Mouse (Mus musculus) left cerebral cortex, adult 8-10 months (tissue): ENCODE data around the gene Tbc1d8. TPM values are rescaled to one million over a fixed set of nuclear protein-coding genes. Genes with fewer than 3 reads are reported as not detected.

Experiments
- DNase-seq, 2 experiments: peaks; one replicate each; pipeline ENCODE4 v3.0.0; 2022; ENCODE audit warnings: low spot score in 2 of 2
- total RNA-seq, 4 experiments: library from RNA; stranded (reverse); gene quantifications; 2 replicates each; pipeline ENCODE4 v1.2.4; 2022

The Tbc1d8 gene
- total RNA-seq: 10 to 100 TPM; 28.5 to 32.2 (median 29.6) TPM

GRCm38 (mm10) chr1:39478057-39478895 is at the start of gene Tbc1d8:
Gene Tbc1d8, minus strand, starts transcription at chr1:39478755.
- peak; percentile 65 for DNase-seq

GRCm38 (mm10) chr1:39528319-39528718 is 49.8 kb upstream of the Tbc1d8 start:
- DNase-seq: no peak

DNA sequence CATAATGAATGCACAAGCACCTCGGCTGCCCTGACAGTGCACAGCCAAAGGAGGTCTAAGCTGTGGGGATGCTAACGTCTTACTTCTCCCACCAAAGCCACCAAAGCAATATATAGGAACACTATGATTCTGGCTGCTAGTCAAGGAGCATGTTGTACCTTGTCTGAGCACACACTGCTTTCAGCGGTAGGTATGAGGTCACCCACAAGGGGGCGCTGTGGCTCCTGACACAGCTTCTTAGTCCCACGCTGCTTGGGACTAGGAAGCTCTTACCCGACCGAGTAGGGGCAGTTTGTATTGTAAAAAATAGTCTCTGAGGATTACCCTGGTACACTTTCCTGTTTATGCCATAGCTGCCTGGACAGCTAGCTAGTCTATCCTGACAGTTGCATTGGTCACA is 48.9 kb upstream of the Tbc1d8 start:
- DNase-seq: peak in 1 of 2 experiments; percentile 54

DNA sequence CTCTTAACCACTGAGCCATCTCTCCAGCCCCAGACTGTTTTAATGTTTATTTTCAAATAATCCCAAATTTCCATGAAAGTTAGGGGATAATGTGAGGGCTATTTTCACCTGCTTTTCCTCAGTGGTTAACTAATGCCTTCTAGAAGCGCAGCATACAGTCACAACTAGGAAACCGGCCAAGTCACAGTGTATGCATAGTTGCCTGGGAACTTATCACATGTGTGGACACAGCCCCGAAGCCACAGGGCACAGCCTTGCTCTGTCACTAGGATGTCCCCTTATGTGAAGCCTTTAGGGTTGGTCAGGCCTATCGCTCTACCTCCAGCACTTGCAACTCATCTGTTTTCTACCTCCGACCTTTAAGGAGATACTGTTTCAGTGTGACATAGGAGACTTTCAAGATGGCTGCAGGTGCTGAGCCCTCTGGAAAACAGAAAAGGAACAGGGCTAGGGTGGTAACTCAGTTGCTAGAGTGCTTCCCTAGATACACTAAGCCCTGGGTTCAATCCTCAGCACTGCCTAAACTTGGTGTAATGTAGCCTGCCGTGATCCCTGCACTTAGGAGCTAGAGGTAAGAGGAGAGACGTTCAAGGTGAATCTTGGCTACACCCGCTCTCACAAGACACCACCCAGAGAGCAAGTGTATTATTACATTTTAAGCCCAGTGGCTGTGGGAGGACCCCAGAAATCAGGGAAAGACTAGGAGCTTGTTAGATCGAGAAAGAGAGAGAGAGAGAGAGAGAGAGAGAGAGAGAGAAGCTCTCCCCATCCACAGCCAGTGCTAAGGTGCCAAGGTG is 48.0 kb upstream of the Tbc1d8 start:
- no peak for DNase-seq

- no peak for DNase-seq
Measured at GRCm38 (mm10) chr1:39525763-39526162, 47.2 kb upstream of the Tbc1d8 start.

GRCm38 (mm10) chr1:39522519-39522918 is 44.0 kb upstream of the Tbc1d8 start:
- no peak for DNase-seq

DNA sequence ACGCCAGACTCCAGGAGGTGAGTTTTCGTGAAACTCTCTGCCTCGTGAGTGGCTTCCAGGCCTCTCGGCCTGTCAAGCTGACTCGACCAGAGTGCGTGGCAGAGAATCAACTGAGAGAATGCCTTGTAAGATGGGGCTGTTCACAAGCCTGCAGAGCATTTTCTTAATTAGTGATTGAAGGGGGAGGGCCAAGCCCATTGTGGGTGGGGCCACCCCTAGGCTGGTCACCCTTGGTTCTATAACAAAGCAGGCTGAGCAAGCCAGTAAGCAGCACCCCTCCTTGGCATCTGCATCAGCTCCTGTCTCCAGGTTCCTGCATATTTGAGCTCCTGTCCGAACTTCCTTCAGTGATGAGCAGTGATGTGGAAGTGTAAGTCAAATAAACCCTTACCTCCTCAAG is 42.8 kb upstream of the Tbc1d8 start:
- no peak for DNase-seq

- DNase-seq: no peak
Measured at GRCm38 (mm10) chr1:39515303-39515991, 36.9 kb upstream of the Tbc1d8 start.

DNA sequence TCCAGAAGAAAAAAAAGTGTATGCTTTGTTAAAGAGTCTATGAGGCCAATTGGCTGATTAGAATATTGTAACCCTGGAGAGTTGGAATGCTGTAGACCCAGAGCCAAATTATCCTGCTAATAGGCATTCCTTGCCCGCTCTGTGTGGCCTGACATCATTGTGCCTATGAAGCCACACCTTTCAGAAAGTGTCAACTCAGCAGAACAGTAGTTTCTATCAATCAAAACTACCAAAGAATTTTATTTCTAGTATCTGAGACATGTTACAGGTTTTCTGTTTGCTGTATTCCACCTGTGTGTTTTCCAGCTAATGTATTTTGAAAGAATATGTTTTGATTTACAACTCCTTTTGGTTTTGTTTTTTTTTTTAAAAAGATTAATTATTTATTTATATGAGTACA is 33.6 kb upstream of the Tbc1d8 start:
- no peak for DNase-seq

GRCm38 (mm10) chr1:39511775-39512174 is 33.2 kb upstream of the Tbc1d8 start:
- no peak for DNase-seq

- no peak for DNase-seq
Measured at GRCm38 (mm10) chr1:39505600-39505999, 27.0 kb upstream of the Tbc1d8 start.

- DNase-seq: no peak
Measured at GRCm38 (mm10) chr1:39504261-39504660, 25.7 kb upstream of the Tbc1d8 start.

DNA sequence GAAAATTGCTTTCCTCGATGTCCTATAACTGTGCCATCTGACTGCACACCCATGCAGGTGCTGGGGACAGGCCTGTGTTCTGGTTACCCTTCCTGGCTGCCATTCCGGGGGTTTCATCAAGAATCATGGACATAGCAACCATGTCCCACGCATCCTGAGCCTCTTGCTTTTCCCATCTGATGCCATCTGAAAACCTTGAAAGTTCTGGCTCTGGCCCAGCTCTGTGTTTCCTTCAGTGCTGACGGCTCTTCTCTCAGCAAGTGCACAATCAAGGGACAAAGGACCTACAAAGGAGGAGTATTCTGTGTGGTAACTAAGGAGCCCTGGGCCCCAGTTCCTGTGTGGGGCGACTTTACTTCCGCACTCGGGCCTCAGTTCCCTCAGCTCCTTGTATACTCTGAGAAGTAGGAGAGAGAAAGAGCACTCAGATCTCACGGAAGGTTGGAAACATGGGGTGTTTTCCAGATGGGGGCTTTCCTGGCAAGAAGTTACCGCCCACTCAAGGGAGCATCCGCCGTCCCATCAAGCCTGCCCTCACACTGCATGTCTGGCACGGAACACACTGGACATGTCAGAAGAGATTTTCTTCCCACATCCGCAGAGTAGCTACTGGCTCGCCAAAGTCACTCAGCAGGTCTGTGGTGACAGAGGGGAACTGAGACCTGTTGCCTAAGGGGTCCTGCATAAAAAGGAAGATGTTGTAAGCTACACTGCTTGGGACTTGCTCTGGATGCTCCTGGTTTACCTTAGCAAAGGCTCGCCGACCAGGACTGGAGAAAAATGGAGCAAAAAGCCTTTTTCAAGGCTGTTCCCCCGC is 24.5 kb upstream of the Tbc1d8 start:
- DNase-seq: no peak

GRCm38 (mm10) chr1:39499485-39499941 is 21.0 kb upstream of the Tbc1d8 start:
- DNase-seq: no peak

- no peak for DNase-seq
Measured at GRCm38 (mm10) chr1:39497748-39498147, 19.2 kb upstream of the Tbc1d8 start.

DNA sequence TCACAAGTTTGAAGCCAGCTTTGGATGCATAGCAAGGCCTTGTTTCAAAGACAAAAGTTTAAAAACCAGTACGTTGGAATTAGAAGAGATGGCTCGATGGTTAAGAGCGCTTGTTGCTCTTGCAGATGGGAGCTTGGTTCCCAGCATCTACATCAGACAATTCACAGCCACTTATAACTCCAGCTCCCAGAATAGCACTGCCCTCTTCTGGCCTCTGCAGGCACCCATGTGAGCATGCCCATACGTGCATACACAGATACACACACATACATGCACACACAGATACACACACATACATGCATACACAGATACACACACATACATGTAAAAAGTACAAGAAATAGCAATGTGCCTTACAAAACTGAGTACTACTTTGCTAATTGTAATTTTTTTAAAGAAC is 18.4 kb upstream of the Tbc1d8 start:
- no peak for DNase-seq

DNA sequence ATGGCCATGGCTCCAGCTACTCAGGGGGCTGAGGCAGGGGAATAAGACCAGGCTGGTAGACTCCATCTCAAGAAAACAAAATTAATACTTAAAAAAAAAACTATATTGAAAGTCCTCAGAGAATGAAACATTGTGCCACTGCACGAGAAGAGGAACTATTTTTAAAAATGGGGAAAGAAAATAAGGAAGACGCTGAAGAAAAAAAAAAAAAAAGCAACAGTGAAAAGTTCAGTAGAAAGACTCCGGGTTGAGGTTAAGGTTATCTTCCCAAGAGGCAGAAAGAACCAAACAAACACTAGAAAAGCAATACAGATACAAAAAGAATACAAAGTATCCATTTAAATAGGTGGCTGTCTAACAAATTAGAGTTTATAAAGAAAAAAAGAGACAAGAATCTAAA is 15.1 kb upstream of the Tbc1d8 start:
- no peak for DNase-seq

- DNase-seq: no peak
Measured at GRCm38 (mm10) chr1:39493165-39493564, 14.6 kb upstream of the Tbc1d8 start.

- no peak for DNase-seq
Measured at GRCm38 (mm10) chr1:39487370-39487769, 8.8 kb upstream of the Tbc1d8 start.

DNA sequence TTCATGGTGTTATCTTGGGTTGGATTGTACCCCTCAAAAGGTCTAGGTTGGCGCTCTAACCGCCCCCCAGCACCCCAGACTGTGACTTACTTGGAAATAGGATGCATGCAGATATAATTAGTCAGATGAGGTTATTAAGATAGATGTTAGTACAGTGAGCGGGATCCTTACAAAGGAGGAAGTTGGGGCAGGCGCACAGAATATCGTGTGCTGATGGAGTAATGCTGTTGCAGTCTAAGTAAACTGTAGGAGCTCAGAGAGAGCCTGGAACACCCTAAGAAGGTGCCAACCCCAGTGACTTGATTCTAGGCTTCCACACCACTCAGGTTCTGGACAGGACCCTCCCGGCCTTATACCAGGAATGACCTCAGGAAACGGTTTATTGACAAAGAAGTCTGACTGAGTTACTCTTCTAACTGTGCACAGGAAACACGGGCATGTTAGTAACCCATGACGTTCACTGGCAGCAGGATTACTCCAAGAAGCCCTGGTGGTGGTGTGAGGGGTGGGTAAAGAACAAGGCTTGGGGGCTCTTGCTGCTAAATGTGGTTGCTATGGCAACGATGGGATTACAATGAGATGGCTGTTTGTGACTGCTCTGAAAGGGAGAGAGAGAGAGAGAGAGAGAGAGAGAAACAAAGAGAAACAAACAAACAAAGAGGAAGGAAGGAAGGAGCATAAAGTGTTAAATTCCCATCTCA is 3.7 kb upstream of the Tbc1d8 start:
- DNase-seq: no peak
